Mouse (Mus musculus) liver, postnatal 0 days (tissue): ENCODE measurements around the gene Ambn.

Experiments
- CTCF ChIP-seq: sonication (generic); IDR thresholded peaks from 2 replicates; pipeline ENCODE4 v1.5.1; 2016; ENCODE audit warnings: antibody characterized with exemption, low read depth
- EP300 ChIP-seq: IDR thresholded peaks from 2 replicates; pipeline ENCODE4 v1.6.1; 2016; ENCODE audit warnings: antibody characterized with exemption, low read depth, mild to moderate bottlenecking

GRCm38 (mm10) chr5:88467471-88467870 is 11.7 kb downstream of the Ambn start:
- TF ChIP-seq EP300 (no peak), CTCF (no peak)
